Mouse (Mus musculus): ENCODE data around the gene Spag8.

DNA sequence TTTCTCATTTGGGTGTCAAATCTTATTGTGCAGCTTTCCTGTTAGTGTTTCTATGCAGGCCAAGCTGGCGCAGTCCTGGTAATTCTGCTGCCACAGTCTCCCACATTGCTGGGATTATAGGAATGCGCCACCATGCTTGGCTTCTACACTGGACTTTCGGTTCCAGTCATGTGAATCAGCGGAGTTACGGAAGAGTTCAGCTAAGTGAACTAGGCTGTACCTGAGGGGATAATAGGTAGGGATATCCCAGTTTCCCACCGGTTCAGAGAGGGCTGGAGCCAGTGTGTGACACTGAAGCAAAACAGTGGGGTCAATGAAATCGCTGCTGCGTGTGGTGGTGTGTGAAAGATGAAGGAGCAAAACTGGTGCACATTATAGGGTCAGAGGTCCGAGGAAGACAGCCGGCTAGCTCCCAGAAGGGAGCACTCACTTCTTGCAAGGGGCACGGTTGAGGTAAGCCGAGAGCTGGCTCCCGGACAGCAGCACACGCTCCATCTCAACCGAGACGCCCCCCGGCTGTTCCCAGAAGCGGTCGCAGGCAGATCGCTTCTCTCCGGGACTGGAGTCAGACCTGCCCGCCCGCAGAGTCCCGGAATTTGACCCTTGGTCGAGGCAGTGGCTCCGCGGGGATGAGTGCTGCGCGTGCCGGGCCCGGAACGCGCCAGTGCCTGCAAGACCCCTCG is 2.4 kb upstream of the Spag8 start:
- no peak for TF ChIP-seq CTCF (IDR thresholded peaks at IDR 0.05; ENCODE audit: borderline replicate concordance, extremely low read depth, insufficient read depth, insufficient read length)
- no peak for TF ChIP-seq POLR2A (IDR thresholded peaks at IDR 0.05; ENCODE audit: borderline replicate concordance, extremely low read depth, insufficient read depth, insufficient read length, poor library complexity, severe bottlenecking)

Measured in brain, embryonic 14.5 days (tissue).